Mouse (Mus musculus) stomach, embryonic 16.5 days (tissue): ENCODE measurements around the gene Zfp93. TPM values are rescaled to one million over a fixed set of nuclear protein-coding genes. Genes with fewer than 3 reads are reported as not detected.

ENCODE experiments used
- ATAC-seq: fragments of 200-750 bp; cut with Nextera tagmentation; 2 replicates; pipeline ENCODE4 v1.8.0; 2017; ENCODE audit warnings: moderate number of reproducible peaks, moderate TSS enrichment; ENCODE audit not compliant: insufficient read depth, low FRiP score
- H3K27ac ChIP-seq: fragments of 300-500 bp; sonication (generic); 2 replicates; pipeline ENCODE4 v1.5.1; 2014; ENCODE audit warnings: low read length
- H3K27me3 ChIP-seq: fragments of 300-500 bp; sonication (generic); 2 replicates; pipeline ENCODE4 v1.6.1; 2014; ENCODE audit warnings: low read length, control low read depth, mixed read lengths; ENCODE audit not compliant: control insufficient read depth, insufficient read depth
- H3K36me3 ChIP-seq: fragments of 300-500 bp; sonication (generic); 2 replicates; pipeline ENCODE4 v1.6.1; 2014; ENCODE audit warnings: low read length; ENCODE audit not compliant: control insufficient read depth, insufficient read depth
- H3K4me1 ChIP-seq: fragments of 300-500 bp; sonication (generic); 2 replicates; pipeline ENCODE4 v1.6.1; 2014; ENCODE audit warnings: low read length, control low read depth, mixed read lengths; ENCODE audit not compliant: control insufficient read depth, insufficient read depth
- H3K4me2 ChIP-seq: fragments of 300-500 bp; sonication (generic); 2 replicates; pipeline ENCODE4 v1.6.1; 2014; ENCODE audit warnings: low read depth, low read length, mixed read lengths
- H3K4me3 ChIP-seq: fragments of 300-500 bp; sonication (generic); replicated peaks from 2 replicates; pipeline ENCODE4 v1.5.1; 2014; ENCODE audit warnings: mild to moderate bottlenecking, low read length
- H3K9ac ChIP-seq: fragments of 300-500 bp; sonication (generic); 2 replicates; pipeline ENCODE4 v1.6.1; 2014; ENCODE audit warnings: low read length
- H3K9me3 ChIP-seq: fragments of 300-500 bp; sonication (generic); replicated peaks from 2 replicates; pipeline ENCODE4 v1.6.1; 2016; ENCODE audit warnings: low read length, control low read depth; ENCODE audit not compliant: control insufficient read depth
- WGBS: fragments of 180-500 bp; shearing (Covaris S2); extraction: QIAGEN DNeasy Blood & Tissue Kit; methylation state at CpG from one replicate; pipeline ENCODE4 v1.1.7; 2014; 5-methylcytosine and 5-hydroxymethylcytosine counted together
- polyA plus RNA-seq: library from polyadenylated mRNA; unstranded; fragments of >200 nt; fragmentation: Nextera tagmentation; extraction: Ambion mirVana; gene quantifications from 2 replicates; pipeline ENCODE4 v1.2.1, GENCODE M21; 2015

Zfp93 gene
- 7.6 and 8.3 TPM in 2 replicates for polyA plus RNA-seq

- peak; percentile 95 for ATAC-seq
- H3K4me3 ChIP-seq = peak within 1 kb of the TSS; percentile 59
- H3K27ac ChIP-seq = peak within 1 kb of the TSS; percentile 61; the same call in 1 of the 2 replicates
- peak within 1 kb of the TSS; percentile 76 for H3K9ac ChIP-seq
- peak within 1 kb of the TSS; percentile 60 for H3K4me2 ChIP-seq
- H3K9me3 ChIP-seq = no peaks in the 10 kb centered on the region
- WGBS = under 1% methylated on average over 12 of the region's 12 CpGs
- H3K4me1 ChIP-seq = peaks cover 4% of the 10 kb centered on the region
- no peaks in the 10 kb centered on the region for H3K27me3 ChIP-seq
- peaks cover 7% of the 10 kb centered on the region for H3K36me3 ChIP-seq
These were observed at the start of gene Zfp93 for GRCm38 (mm10) chr7:24270288-24270672. Zfp93 (plus strand) TSS chr7:24270420.

DNA sequence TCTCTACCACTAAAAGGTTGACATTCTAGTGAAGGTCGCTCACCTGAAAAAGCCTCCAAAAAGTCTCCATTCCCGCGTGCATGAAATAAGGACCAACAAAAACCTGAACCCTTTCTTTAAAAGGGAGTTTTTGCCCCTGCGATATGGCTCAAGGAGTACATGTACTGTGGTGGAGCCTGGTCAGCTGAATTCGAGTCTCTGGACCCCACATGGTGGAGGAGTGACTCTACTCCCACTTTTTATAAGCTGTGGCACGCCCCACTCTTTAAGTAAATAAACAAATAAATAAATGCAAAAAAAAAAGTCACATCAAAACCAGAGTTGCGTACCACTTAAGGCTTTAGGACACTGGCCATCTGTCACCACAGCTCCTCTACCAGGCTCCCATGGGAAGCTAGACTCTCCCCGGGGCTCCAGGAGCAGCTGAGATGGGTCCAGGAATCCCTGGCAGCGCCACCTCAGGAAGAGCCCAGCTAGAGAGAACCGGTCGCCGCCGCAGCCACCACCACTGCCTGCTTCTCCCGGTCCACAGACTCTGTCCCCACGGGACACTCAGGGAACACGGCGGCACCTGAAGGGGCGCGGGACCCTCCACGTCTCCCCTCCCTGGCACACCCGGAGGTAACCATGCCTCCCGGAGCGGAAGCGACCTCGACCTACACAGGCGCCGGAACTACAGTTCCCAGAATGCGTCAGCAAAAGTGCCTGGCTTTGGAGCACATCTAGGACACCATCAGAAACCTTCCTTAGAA is 33.0 kb upstream of the Zfp93 start, which contains the start of gene Zfp109:
Zfp109 (minus strand) TSS at position 521 of the 752 bp plus-strand sequence.
- Histone ChIP-seq H3K36me3 (no peaks in the 10 kb centered on the region; the same call in 1 of the 2 replicates), H3K4me2 (peak within 1 kb of the TSS; percentile 81), H3K27me3 (no peaks in the 10 kb centered on the region), H3K4me1 (peaks cover 4% of the 10 kb centered on the region), H3K27ac (no peak within 1 kb of the TSS), H3K9ac (peak within 1 kb of the TSS; percentile 93), H3K4me3 (peak within 1 kb of the TSS; percentile 94), H3K9me3 (no peaks in the 10 kb centered on the region)
- ATAC-seq = peak; percentile 84
- 5% methylated on average over 28 of the region's 28 CpGs for WGBS

GRCm38 (mm10) chr7:24253779-24254615 is 16.2 kb upstream of the Zfp93 start:
- ATAC-seq = no peak
- Histone ChIP-seq H3K27ac (no peak overlapping the region), H3K4me2 (peak overlapping the region; percentile 73), H3K4me3 (peak overlapping the region; percentile 70), H3K27me3 (no peaks in the 10 kb centered on the region), H3K9me3 (no peaks in the 10 kb centered on the region), H3K9ac (0 out of 2 replicates have a peak overlapping the region, but pooled peaks have one; percentile 30), H3K4me1 (0 out of 2 replicates have a peak, but pooled peaks cover 4% of the 10 kb centered on the region), H3K36me3 (peaks cover 4% of the 10 kb centered on the region; the same call in 1 of the 2 replicates)
- 56% methylated on average over 9 of the region's 9 CpGs for WGBS

- peak; percentile 86 for ATAC-seq
- Histone ChIP-seq H3K4me3 (peak within 1 kb of the TSS; percentile 70), H3K27me3 (no peaks in the 10 kb centered on the region), H3K9me3 (no peaks in the 10 kb centered on the region), H3K4me1 (0 out of 2 replicates have a peak, but pooled peaks cover 4% of the 10 kb centered on the region), H3K9ac (peak within 1 kb of the TSS; percentile 80), H3K27ac (peak within 1 kb of the TSS; percentile 38; the same call in 1 of the 2 replicates), H3K4me2 (peak within 1 kb of the TSS; percentile 73), H3K36me3 (peaks cover 4% of the 10 kb centered on the region; the same call in 1 of the 2 replicates)
- 15% methylated on average over 21 of the region's 21 CpGs for WGBS
These were observed 15.4 kb upstream of the Zfp93 start, which contains the start of gene Zfp108 for GRCm38 (mm10) chr7:24254633-24255474. Zfp108 (plus strand) TSS chr7:24254794.

- H3K4me3 ChIP-seq = no peak overlapping the region
- no peaks in the 10 kb centered on the region for H3K27me3 ChIP-seq
These were observed 10.8 kb upstream of the Zfp93 start for GRCm38 (mm10) chr7:24259306-24259999.

DNA sequence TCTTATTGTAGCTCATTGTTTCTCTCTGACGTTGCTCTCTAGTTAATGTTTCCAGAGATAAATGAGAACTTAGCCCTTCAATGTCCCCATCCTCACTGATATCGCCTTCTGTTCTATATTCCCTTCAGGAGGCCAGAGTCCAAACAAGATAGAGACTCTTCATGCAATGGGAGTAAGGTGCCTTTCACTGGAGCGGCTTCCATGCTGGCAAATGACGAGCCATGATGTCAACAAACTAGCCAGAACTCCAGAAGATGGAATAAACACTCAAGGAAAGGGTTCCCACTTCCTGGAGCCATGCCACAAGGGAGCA is 10.3 kb upstream of the Zfp93 start:
- 83% methylated on average over 4 of the region's 4 CpGs for WGBS
- no peak for ATAC-seq

More at GRCm38 (mm10) chr7:24259306-24259999, 10.8 kb upstream of the Zfp93 start:
- ATAC-seq = no peak
- WGBS = 87% methylated on average over 13 of the region's 13 CpGs
- Histone ChIP-seq H3K36me3 (peaks cover 7% of the 10 kb centered on the region; the same call in 1 of the 2 replicates), H3K9ac (no peak overlapping the region), H3K27ac (no peak overlapping the region), H3K4me2 (no peak overlapping the region), H3K9me3 (no peaks in the 10 kb centered on the region), H3K4me1 (0 out of 2 replicates have a peak, but pooled peaks cover 4% of the 10 kb centered on the region)

GRCm38 (mm10) chr7:24268176-24269155 is 1.8 kb upstream of the Zfp93 start:
- H3K4me2 ChIP-seq = no peak overlapping the region
- H3K27me3 ChIP-seq = no peaks in the 10 kb centered on the region
- ATAC-seq = no peak
- 74% methylated on average over 24 of the region's 24 CpGs for WGBS
- H3K9me3 ChIP-seq = no peaks in the 10 kb centered on the region
- peaks cover 4% of the 10 kb centered on the region for H3K4me1 ChIP-seq
- no peaks in the 10 kb centered on the region for H3K36me3 ChIP-seq
- no peak overlapping the region for H3K9ac ChIP-seq
- no peak overlapping the region for H3K27ac ChIP-seq
- no peak overlapping the region for H3K4me3 ChIP-seq

More for the DNA sequence above, 10.3 kb upstream of the Zfp93 start:
- no peaks in the 10 kb centered on the region for H3K27me3 ChIP-seq
- no peak overlapping the region for H3K4me2 ChIP-seq
- H3K27ac ChIP-seq = no peak overlapping the region
- H3K9me3 ChIP-seq = no peaks in the 10 kb centered on the region
- H3K4me1 ChIP-seq = 0 out of 2 replicates have a peak, but pooled peaks cover 3% of the 10 kb centered on the region
- H3K4me3 ChIP-seq = no peak overlapping the region
- H3K36me3 ChIP-seq = peaks cover 7% of the 10 kb centered on the region; the same call in 1 of the 2 replicates
- H3K9ac ChIP-seq = no peak overlapping the region
